Mouse (Mus musculus): ENCODE measurements around the gene Gpr4. TPM values are rescaled to one million over a fixed set of nuclear protein-coding genes. Genes with fewer than 3 reads are reported as not detected.
A peak's percentile ranks its signal among the peaks of the same experiment; 100 is the strongest.

The Gpr4 gene
- polyA plus RNA-seq, 1 experiment = not detected

DNA sequence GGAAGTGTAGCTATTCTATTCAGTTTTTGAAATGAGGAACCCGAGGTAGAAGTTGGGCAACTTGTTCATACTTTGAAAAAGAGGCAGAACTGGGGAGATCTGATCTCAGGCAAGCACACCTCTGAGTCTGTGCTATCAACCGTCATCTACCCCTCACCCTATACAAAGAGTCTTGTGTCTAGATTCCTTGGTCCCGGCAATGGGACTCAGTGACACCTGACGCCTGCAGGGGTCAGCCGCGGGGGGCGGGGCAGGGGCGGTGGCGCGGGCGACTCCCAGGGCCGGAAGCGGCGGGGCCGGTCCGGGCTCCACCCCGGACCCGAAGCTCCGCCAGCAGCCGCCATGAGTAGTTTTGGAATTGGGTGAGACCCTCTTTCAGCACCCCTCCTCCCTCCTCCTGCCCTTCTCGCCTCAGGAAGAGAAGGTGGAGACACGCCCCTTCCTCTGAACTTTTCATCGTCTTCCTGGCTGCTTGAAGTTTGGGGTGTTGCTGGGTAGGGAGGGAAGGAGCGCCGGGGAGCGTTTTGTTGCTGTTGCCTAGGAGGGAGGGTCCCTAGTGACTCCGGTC lies 31.4 kb upstream of the Gpr4 start:
- peaks cover 57% of the 10 kb centered on the region for H3K27me3 ChIP-seq (ENCODE audit: control insufficient read depth)
- peaks cover 45% of the 10 kb centered on the region for H3K4me1 ChIP-seq (ENCODE audit: control insufficient read depth)
- TF ChIP-seq GATA1 (IDR thresholded peaks at IDR 0.05; ENCODE audit: low read length) (no peak), TAL1 (IDR thresholded peaks at IDR 0.05; ENCODE audit: low read length) (no peak)

GRCm38 (mm10) chr7:19184250-19184649 lies 28.1 kb upstream of the Gpr4 start:
- peaks cover 27% of the 10 kb centered on the region for H3K4me1 ChIP-seq (ENCODE audit: control insufficient read depth)
- TF ChIP-seq TAL1 (IDR thresholded peaks at IDR 0.05; ENCODE audit: low read length) (no peak), GATA1 (IDR thresholded peaks at IDR 0.05; ENCODE audit: low read length) (no peak)

More for the DNA sequence above, 31.4 kb upstream of the Gpr4 start:
- peaks cover 2% of the 10 kb centered on the region; the same call in 1 of the 2 replicates for H3K36me3 ChIP-seq (ENCODE audit: control insufficient read depth)
- H3K4me3 ChIP-seq (replicated peaks) = peak overlapping the region; percentile 67
- H3K9me3 ChIP-seq (ENCODE audit: control insufficient read depth, low read length) = peaks cover 9% of the 10 kb centered on the region

GRCm38 (mm10) chr7:19184758-19185157 lies 27.6 kb upstream of the Gpr4 start:
- peaks cover 22% of the 10 kb centered on the region for H3K4me1 ChIP-seq (ENCODE audit: control insufficient read depth)
- TF ChIP-seq TAL1 (IDR thresholded peaks at IDR 0.05; ENCODE audit: low read length) = no peak
- no peak for TF ChIP-seq GATA1 (IDR thresholded peaks at IDR 0.05; ENCODE audit: low read length)
- H3K27me3 ChIP-seq (ENCODE audit: control insufficient read depth) = peaks cover 19% of the 10 kb centered on the region
- H3K4me3 ChIP-seq (replicated peaks) = no peak overlapping the region
- H3K9me3 ChIP-seq (ENCODE audit: control insufficient read depth, low read length) = no peaks in the 10 kb centered on the region
- H3K36me3 ChIP-seq (ENCODE audit: control insufficient read depth) = peaks cover 2% of the 10 kb centered on the region; the same call in 1 of the 2 replicates

More at GRCm38 (mm10) chr7:19184250-19184649, 28.1 kb upstream of the Gpr4 start:
- Histone ChIP-seq H3K4me3 (replicated peaks) (no peak overlapping the region), H3K36me3 (ENCODE audit: control insufficient read depth) (peaks cover 2% of the 10 kb centered on the region; the same call in 1 of the 2 replicates), H3K9me3 (ENCODE audit: control insufficient read depth, low read length) (no peaks in the 10 kb centered on the region; the same call in 1 of the 2 replicates), H3K27me3 (ENCODE audit: control insufficient read depth) (peaks cover 24% of the 10 kb centered on the region)

DNA sequence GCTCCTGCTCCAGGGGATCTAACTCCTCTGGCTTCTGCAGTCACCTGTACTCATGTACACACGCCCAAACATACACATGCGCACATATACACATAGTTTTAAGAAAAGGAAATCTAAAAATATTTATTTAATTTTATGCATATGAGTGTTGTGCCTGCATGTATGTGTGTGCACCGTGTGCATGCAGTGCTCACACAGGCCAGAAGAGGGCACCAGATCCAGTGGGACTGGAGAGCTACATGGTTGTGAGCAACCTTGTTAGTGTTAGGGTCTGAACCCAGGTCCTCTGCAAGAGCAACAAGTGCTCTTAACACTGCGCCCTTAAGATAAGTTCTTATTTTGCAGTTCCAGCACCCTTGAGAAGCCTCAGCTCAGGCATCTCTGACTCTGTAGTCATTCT lies 17.7 kb upstream of the Gpr4 start:
- TF ChIP-seq GATA1 (IDR thresholded peaks at IDR 0.05; ENCODE audit: low read length) (no peak), TAL1 (IDR thresholded peaks at IDR 0.05; ENCODE audit: low read length) (no peak)
- peaks cover 12% of the 10 kb centered on the region; the same call in 1 of the 2 replicates for H3K36me3 ChIP-seq (ENCODE audit: control insufficient read depth)

GRCm38 (mm10) chr7:19196676-19197075 lies 15.7 kb upstream of the Gpr4 start:
- TF ChIP-seq TAL1 (IDR thresholded peaks at IDR 0.05; ENCODE audit: low read length) (no peak), GATA1 (IDR thresholded peaks at IDR 0.05; ENCODE audit: low read length) (no peak)

More for the DNA sequence above, 17.7 kb upstream of the Gpr4 start:
- H3K4me3 ChIP-seq (replicated peaks) = no peak overlapping the region
- H3K27me3 ChIP-seq (ENCODE audit: control insufficient read depth) = no peaks in the 10 kb centered on the region
- peaks cover 3% of the 10 kb centered on the region; the same call in 1 of the 2 replicates for H3K9me3 ChIP-seq (ENCODE audit: control insufficient read depth, low read length)
- peaks cover 4% of the 10 kb centered on the region; the same call in 1 of the 2 replicates for H3K4me1 ChIP-seq (ENCODE audit: control insufficient read depth)

DNA sequence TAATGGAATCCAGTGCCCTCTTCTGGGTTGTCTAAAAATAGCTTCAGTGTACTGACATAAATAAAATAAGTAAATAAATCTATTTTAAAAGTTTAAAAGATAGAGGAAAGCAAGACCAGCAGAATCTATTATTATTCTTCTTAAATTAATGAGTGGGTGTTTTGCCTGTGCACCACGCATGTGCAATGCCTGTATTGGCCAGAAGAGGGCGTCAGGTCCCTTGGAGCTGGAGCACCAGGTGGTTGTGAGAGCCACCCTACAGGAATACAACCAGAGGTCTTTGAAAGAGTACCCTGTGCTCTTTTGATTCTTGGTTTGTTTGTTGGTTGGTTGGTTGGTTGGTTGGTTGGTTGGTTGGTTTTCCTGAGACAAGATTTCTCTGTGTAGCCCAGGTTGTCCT lies 14.4 kb upstream of the Gpr4 start:
- Histone ChIP-seq H3K9me3 (ENCODE audit: control insufficient read depth, low read length) (peaks cover 3% of the 10 kb centered on the region; the same call in 1 of the 2 replicates), H3K36me3 (ENCODE audit: control insufficient read depth) (peaks cover 8% of the 10 kb centered on the region; the same call in 1 of the 2 replicates), H3K4me1 (ENCODE audit: control insufficient read depth) (peaks cover 12% of the 10 kb centered on the region), H3K4me3 (replicated peaks) (no peak overlapping the region), H3K27me3 (ENCODE audit: control insufficient read depth) (no peaks in the 10 kb centered on the region)
- TF ChIP-seq GATA1 (IDR thresholded peaks at IDR 0.05; ENCODE audit: low read length) = no peak
- no peak for TF ChIP-seq TAL1 (IDR thresholded peaks at IDR 0.05; ENCODE audit: low read length)

More at GRCm38 (mm10) chr7:19196676-19197075, 15.7 kb upstream of the Gpr4 start:
- Histone ChIP-seq H3K4me3 (replicated peaks) (no peak overlapping the region), H3K4me1 (ENCODE audit: control insufficient read depth) (peaks cover 4% of the 10 kb centered on the region), H3K27me3 (ENCODE audit: control insufficient read depth) (no peaks in the 10 kb centered on the region), H3K36me3 (ENCODE audit: control insufficient read depth) (peaks cover 13% of the 10 kb centered on the region; the same call in 1 of the 2 replicates), H3K9me3 (ENCODE audit: control insufficient read depth, low read length) (peaks cover 3% of the 10 kb centered on the region; the same call in 1 of the 2 replicates)

DNA sequence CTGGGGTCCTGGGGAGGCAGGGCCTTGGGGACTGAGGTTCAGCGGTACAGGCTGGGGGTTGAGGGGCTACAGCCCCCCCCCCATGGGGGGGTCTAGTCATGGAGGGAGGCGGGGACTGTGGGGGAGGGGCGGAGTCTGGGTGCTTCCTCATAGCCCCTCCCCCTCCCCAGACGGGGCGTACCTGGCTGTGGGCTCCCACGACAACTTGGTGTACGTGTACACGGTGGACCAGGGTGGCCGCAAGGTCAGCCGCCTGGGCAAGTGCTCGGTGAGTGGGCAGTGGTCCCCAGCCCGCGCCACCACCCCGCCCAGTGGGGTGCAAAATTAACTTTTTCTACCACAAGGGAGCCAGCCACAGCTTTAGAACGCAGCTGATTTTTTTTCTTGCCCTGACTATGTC lies 10.7 kb upstream of the Gpr4 start:
- no peak for TF ChIP-seq TAL1 (IDR thresholded peaks at IDR 0.05; ENCODE audit: low read length)
- no peak for TF ChIP-seq GATA1 (IDR thresholded peaks at IDR 0.05; ENCODE audit: low read length)
- Histone ChIP-seq H3K4me1 (ENCODE audit: control insufficient read depth) (peaks cover 12% of the 10 kb centered on the region), H3K27me3 (ENCODE audit: control insufficient read depth) (no peaks in the 10 kb centered on the region), H3K9me3 (ENCODE audit: control insufficient read depth, low read length) (no peaks in the 10 kb centered on the region), H3K4me3 (replicated peaks) (no peak overlapping the region), H3K36me3 (ENCODE audit: control insufficient read depth) (peaks cover 2% of the 10 kb centered on the region; the same call in 1 of the 2 replicates)

GRCm38 (mm10) chr7:19202065-19202850 lies 10.1 kb upstream of the Gpr4 start:
- Histone ChIP-seq H3K9me3 (ENCODE audit: control insufficient read depth, low read length) (no peaks in the 10 kb centered on the region), H3K36me3 (ENCODE audit: control insufficient read depth) (peaks cover 2% of the 10 kb centered on the region; the same call in 1 of the 2 replicates), H3K4me3 (replicated peaks) (no peak overlapping the region), H3K4me1 (ENCODE audit: control insufficient read depth) (peaks cover 12% of the 10 kb centered on the region), H3K27me3 (ENCODE audit: control insufficient read depth) (no peaks in the 10 kb centered on the region)
- no peak for TF ChIP-seq TAL1 (IDR thresholded peaks at IDR 0.05; ENCODE audit: low read length)
- TF ChIP-seq GATA1 (IDR thresholded peaks at IDR 0.05; ENCODE audit: low read length) = no peak
